Mouse (Mus musculus): Measurements from ENCODE around the gene Gcgr. TPM values are rescaled to one million over a fixed set of nuclear protein-coding genes. Genes with fewer than 3 reads are reported as not detected.
A peak's percentile ranks its signal among the peaks of the same experiment; 100 is the strongest.
"Not testable (repeated sequence)": the region's sequence is repeated elsewhere in the genome, so short reads cannot be mapped to it uniquely, and the experiment has no call there.

Gcgr gene
- total RNA-seq, 2 experiments from 2014 or later = 0.15 to 0.18 TPM

DNA sequence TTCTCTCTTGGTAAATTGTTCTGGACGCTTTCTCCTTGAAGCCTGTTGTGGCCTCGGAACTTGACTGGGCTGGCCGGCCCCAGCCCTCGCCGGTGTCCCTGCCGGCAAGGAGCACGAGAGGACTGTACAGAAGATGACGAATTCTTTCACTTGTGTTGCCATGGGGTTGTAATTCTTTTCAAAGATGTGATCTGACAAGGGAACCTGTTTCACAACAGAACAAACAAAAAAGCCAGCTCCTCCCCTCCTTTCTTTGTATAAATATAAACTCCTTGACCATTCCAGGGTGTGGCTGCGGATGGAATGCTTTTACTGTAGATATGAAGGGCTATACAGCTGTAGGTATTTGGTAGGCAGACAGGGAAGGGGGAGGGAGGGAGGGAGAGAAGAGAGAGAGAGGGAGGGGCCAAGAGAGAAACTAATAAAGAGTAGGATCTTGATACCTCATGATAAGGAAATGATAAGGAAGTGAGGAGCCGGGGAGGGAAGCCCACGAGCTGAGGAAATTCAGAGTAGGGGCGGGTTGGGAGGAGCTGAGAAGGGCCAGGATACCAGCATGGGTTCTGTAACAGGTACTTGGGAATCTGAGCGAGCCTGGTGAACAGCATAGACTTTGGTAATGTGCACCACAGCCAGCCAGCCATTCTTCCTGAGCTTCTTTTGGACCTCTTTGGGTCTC, 22.7 kb upstream of the Gcgr start:
- DNase-seq = no peak

GRCm38 (mm10) chr11:120508290-120508870, 22.1 kb upstream of the Gcgr start:
- DNase-seq = no peak

DNA sequence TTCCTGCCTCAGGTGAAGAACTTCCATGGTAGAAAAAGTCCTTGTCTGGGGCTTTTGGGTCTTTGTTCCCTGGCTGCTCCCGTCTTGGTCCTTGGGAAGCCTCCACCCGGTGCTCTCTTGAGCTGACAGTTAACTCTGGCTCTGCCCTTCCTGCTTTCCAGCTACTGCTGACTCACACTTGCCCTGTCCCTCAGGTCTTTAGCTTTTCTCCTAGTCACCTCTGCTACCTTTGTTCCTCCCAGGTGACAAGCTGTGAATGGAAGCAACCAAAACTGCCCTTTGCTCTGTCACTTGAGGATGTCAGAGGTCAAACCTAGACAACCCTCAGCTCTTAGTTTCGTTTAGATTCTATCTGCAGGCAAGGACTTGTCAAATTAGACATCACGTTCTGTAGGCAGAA, 20.6 kb upstream of the Gcgr start:
- no peak for DNase-seq

DNA sequence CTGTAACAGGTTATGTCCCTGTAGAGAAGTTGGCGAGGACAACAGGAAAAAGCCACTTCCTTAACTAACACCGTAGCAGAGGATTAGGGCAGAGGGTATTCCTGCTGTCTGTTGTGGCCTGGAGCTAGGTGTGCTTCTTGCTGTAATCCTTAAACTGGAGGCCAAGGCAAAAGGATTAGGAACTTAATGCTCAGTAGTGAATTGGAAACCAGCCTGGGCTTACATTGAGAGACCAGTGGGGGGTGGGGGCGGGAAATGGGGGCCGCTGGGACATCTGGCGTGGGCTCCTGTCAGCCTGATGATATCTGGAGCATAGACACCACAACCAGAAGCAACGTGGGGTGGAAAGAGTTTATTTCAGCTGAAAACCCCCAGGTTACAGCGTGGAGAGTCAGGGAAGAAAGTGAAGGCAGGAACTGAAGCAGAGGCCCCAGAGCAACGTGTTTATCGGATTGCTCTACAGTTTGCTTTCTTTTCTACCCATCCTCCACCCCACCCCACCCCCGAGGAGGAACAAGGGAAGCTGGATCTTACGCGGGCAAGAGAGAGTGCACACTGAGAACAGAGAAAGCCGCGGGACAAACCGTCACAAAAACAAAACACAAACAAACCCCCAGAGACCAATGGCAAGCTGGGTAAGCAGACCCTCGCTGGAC, 20.0 kb upstream of the Gcgr start:
- no peak for DNase-seq

DNA sequence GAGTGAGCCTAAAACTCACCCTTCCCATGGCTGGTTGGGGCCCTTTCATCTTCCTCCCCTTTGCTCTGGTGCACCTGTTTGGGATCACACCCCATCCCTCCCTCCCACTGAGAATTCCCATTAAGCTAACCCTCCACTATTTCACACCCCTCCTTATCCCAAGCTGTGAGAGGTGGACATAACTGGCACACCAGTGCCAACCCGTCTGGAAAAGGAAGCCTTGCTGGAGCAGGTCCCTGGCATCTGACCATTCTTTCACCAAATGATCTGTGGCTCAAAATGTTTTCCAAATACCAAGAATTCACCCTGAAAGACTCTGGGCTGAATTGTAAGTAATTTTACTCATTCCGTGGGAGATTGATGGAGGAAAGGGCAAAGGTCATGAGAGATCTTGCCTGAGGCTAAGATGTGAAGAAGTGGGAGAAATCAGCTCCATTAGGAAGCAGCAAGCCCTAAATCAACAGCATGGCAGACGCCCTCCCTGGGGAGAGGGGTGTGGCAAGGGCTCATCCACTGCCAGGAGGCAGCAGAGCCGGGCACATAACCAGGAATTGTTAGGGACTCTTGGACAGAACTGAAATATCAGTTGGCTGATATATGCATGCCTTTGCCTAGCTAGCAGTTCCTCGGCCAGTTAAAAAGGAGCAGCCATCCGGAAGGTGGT, 17.6 kb upstream of the Gcgr start:
- DNase-seq = no peak

- not testable (repeated sequence) for DNase-seq
Measured at GRCm38 (mm10) chr11:120514262-120514661, 16.2 kb upstream of the Gcgr start.

DNA sequence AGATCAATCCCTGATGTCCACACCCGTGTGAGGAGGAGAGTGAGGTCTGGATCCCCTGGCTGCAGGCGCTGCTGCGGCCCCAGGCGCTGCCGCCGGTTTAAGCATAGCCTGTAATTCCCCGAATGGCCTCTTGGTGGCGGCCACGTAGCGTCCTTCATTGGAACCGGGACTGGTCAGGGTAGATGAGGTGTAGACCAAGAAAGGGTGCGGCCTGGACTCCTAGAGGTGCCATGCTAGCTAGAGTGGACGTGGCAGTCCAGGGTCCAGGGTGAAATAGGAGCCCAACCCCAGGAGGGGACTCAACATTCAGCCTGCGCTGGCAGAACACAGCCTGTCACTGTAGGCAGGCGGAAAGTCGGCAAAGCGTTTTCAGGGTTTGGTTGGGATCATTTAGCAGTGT, 14.9 kb upstream of the Gcgr start:
- peak; percentile 86 to 89 for DNase-seq

- DNase-seq = no peak
Measured at GRCm38 (mm10) chr11:120517147-120517546, 13.4 kb upstream of the Gcgr start.

DNA sequence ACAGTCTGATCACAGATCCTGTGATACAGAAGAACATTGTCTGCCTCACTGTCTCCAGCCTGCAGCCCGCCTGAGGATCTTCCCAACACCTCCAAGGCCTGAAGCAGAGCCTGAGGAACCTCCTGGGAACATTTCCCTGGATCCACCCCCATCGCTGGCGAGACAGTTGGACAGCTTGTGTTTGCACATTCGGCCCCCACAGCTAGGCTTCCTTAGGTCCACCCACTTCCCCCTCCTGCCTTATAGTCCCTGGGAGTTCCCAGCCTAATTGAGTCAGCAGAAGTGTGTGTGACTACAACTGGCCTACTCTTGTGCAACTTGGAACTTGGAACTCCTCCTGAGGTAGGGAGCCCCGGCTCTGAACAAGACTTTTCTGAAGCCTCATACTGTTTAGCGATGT, 12.5 kb upstream of the Gcgr start:
- peak; percentile 62 to 68 for DNase-seq

DNA sequence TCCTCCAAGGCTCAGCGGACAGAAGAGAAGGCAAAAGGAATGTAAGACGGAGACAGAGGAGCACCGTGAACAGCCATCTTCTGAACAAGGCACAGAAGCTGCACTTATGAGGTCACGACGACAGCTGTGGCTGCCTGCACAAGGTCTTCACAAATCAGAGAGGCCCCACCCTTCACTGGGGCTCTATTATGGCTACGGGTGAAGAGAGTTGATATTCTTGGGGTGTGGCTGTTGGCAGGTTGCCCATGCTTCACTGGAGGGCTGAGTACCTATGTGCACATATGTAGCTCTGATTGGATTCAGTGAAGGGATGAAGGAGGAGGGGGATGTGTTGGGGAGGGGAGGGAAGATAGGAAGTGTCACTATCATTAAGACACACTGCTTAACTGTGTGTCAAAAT, 11.9 kb upstream of the Gcgr start:
- DNase-seq = no peak

GRCm38 (mm10) chr11:120519738-120520137, 10.8 kb upstream of the Gcgr start:
- DNase-seq = no peak

- DNase-seq = no peak
Measured at GRCm38 (mm10) chr11:120520498-120520897, 10.0 kb upstream of the Gcgr start.

DNA sequence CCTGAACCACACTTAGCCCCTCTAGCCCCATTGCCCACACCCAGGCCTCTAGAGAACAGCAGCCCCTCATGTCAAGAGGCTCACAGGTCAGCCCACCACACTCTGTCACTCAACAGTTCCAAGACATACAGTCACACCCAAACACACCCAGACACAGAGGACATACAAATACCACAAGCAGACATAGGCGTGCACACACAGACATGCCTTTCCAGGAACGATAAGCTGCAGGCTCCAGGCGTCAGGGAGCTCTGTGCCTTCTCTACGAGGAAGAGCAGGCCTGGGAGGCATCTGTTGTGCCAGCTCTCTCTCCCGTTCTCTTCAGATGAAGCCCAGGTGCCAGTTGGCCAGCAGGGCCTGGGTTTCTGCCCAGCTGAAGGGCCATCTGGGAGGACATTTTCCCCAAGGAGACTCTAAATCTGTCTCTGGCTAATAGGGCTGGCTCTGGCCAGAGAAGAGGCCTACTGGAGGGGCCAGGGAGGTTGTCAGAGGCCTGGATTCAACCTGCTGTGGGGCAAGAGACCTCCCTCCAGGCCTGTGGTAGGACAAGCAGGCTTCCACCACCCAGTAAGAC, 9.4 kb upstream of the Gcgr start:
- DNase-seq = peak in 1 of 2 experiments; percentile 17

- DNase-seq = no peak
Measured at GRCm38 (mm10) chr11:120522581-120522980, 7.9 kb upstream of the Gcgr start.

- no peak for DNase-seq
Measured at GRCm38 (mm10) chr11:120525959-120526358, 4.5 kb upstream of the Gcgr start.

GRCm38 (mm10) chr11:120527690-120528354, 2.7 kb upstream of the Gcgr start:
- no peak for DNase-seq

- no peak for DNase-seq
Measured at GRCm38 (mm10) chr11:120528903-120529302, 1.6 kb upstream of the Gcgr start.

DNA sequence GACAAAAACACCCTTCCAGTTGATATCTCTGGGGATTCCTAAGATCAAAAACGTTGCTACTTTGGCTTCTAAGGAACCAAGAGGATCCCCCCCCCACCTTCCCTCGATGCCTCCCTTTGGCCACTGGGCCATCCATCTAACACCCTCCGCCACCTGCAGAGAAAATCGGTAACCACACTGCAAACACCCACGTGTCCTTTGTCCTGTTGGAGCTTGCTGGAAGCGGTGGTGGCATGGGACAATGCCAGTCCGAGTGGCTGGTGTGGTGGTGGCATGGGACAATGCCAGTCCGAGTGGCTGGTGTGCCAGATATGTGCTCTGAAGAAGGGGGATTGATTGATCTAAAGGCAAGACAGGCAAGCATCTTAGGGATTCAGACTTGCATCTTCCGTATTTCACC, 1.1 kb downstream of the Gcgr start:
- no peak for DNase-seq

- no peak for DNase-seq
Measured at GRCm38 (mm10) chr11:120534093-120534492, 3.6 kb downstream of the Gcgr start.

DNA sequence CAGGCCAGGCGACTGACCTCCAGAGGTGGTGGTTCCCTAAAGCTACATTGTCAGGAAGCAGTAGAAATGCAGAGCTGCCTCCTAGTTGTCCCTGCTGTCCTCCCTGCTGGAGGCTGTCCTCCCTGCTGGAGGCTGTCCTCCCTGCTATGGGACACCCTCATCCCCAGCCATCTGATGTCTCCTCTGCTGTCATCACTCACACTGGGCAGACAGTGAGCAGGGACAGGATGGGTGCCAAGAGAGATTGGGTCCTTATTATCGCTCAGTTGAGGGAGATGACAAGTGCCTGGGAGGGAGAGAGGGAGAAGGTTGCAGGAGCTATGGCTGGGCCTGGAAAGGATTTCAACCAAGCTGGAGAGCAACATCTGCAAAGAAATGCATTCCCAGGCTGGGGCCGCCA, 4.6 kb downstream of the Gcgr start:
- DNase-seq = no peak

GRCm38 (mm10) chr11:120535804-120536203, 5.3 kb downstream of the Gcgr start:
- no peak for DNase-seq

DNA sequence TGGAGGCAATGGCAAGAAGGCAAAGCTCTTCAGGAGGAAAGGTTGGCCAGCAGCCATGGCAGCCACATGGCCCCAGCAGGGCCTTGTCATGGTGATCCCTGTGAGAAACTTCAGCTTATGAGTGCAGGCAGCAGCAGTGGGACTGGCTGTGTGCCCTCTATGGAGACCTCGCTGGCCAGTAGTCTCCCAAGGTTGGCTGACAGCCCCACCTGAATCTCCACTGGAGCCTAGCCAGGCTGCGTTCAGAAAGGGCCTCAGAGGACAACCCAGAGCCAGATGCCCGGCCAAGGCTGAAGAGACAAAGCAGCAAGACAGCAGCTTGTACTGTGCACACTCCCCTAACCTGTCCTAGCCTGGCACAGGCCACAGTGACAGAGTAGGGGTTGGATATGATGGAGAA, 8.0 kb downstream of the Gcgr start:
- DNase-seq = no peak

- no peak for DNase-seq
Measured at GRCm38 (mm10) chr11:120538955-120539284, 8.4 kb downstream of the Gcgr start.

Data from layer of hippocampus, postnatal 36 days (tissue).